Mouse (Mus musculus): ENCODE measurements around the gene Prox2. TPM values are rescaled to one million over a fixed set of nuclear protein-coding genes. Genes with fewer than 3 reads are reported as not detected.
A peak's percentile ranks its signal among the peaks of the same experiment; 100 is the strongest.
"Not testable (repeated sequence)": the region's sequence is repeated elsewhere in the genome, so short reads cannot be mapped to it uniquely, and the experiment has no call there.

Gene Prox2
- not detected in 2 replicates for total RNA-seq (2015; ENCODE audit: low replicate concordance)
- total RNA-seq (2017; ENCODE audit: low replicate concordance): 1.3 and 3.1 TPM in 2 replicates

DNA sequence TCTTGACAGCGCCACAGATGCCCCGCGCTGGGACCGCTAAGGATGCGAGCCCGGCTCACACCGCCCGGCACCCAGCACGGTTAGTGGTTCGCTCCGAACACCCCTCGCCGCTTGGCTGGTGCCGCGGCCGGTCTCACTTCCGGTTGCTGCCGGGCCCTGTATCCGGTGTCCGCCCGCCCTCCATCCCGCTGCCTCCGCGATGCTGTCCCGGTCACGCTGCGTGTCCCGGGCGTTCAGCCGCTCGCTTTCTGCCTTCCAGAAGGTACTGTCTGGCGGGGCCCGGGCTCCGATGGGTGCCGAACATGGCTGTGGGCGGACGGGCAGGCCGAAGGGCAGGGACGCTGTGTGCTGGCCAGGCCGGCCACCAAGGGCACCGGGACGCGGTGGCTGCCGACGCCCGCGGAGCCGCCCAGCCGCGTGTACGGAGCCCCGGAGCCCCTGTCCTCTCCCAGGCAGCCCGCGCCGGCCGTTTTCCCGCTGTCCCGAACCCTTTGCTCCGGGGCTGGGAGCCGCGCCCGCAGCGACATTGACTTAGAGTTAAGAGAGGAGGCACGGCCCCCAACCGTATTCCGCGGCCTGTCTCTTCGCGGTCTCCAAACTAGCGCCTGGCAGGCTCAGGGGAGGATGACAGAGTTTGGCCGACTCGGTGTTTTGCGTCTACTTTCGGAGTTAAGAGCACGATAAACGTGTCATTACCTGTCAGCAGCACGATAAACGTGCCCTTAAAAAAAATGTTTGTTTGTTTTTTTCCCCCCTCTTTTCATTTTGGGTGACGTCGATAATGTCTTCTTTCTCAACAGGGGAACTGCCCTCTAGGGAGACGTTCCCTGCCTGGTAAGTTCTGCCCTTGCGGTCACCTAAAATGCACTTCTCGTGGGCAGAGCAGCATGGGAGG lies at the start of gene Prox2, which contains the start of gene Dlst:
Prox2 (minus strand) TSS at position 62 of the 895 bp plus-strand sequence.
Dlst (plus strand) TSS at position 136 of the 895 bp plus-strand sequence.
- peak; percentile 93 for ATAC-seq (replicated peaks; ENCODE audit: low FRiP score, poor library complexity, severe bottlenecking)

DNA sequence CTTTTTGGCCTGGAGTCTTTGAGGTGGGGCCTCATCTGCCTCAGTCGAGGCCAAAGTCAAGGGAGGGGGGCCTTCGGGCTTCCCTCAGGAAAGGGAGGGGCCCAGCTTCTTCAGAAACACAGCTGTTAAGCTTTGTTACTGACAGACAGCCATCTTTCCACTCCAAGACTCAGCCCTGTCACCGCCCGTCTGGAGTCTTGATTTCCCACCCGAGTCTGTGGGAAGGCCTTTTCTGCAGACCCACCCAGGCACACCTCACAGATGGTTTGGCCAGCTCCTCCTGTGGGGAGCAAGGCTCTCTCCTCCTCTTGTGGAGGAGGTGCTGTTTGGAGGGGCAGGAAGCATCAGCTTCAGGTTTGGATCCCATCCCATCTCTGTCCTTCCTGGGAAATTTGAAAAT lies 49.0 kb upstream of the Prox2 start:
- ATAC-seq (replicated peaks; ENCODE audit: low FRiP score, poor library complexity, severe bottlenecking): no peak

DNA sequence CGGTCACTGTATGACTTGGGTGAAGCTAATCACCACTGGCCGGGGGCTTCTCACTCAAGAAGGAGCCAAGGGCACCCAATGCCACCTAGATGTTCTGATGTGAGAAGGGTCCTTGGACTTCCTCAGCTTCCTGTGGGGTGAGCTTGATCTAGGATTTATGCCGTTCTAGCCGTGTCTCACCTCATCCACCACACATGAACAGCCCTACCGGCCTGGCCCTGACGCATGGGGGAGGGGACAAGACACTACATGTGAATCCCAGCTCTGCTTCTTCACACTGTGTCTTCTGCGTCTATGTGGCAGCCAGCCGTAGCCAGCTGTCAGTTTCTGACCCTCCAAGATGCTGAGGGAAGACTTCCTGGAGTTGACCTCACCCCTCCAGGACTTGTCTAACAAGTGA lies 48.2 kb upstream of the Prox2 start:
- ATAC-seq (replicated peaks; ENCODE audit: low FRiP score, poor library complexity, severe bottlenecking): no peak

DNA sequence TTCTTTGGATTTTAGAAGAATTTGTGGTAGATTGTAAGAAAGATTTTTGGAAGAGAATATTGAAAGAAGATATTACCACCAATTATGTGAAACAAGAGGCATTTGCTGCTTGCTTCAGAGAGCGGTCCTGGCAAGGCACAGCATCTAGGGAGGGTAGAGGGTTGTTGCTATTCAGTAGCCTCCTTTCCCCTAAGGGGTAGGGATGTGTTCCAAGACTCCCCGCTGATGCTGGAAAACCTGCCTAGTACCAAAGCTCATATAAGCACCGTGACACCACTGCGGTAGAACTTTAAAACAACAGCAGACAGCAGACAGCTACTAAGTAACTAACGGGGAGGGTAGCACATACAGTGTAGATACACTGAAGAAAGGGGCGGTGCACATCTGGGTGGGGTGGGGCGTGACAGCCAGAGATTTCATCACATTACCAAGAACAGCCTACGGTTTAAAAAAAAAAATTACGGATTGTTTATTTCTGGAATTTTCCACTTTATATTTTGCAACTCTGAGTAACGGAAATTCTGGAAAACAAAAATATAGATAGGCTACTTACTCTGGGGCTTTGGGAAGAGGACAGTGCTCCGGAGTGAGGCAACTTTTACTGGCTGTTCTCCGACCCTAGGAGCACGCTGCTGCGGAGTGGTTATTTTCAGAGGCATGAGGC lies 47.4 kb upstream of the Prox2 start:
- no peak for ATAC-seq (replicated peaks; ENCODE audit: low FRiP score, poor library complexity, severe bottlenecking)

DNA sequence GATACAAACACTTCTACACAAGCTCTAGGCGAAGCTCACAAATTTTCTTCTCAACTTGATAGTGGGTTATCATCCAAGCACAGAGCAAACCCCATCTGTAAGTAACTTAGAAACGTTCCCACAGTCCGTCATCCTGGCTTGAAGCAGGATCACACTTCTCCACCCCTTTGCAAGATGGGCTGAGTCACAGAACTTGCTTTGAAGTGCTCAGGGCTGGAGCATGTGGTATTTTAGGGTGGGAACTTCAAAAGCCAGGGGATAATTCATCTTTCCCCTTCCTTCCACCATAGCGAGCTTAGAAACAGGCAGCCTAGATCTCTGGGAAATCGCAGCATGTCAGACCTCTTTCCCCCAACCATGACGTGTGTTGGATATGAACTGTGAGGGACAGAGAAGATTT lies 45.8 kb upstream of the Prox2 start:
- no peak for ATAC-seq (replicated peaks; ENCODE audit: low FRiP score, poor library complexity, severe bottlenecking)

DNA sequence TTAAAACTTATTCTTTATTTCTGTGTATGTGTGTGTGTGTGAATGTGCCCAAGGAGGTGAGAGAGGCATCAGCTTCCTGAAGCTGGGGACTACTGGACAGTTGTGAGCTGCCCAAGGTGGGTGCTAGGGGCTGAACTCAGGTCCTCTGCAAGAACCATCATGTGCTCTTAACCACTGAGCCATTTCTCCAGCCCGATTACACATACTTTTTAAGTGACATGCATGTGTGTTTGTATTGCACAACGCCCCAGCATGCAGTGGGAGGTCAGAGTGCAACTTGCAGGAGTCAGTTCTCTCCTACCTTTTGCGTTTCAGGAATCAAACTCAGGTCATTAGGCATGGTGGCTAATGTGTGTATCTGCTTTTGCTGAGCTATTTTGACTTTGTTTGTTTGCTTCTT lies 42.5 kb upstream of the Prox2 start:
- ATAC-seq (replicated peaks; ENCODE audit: low FRiP score, poor library complexity, severe bottlenecking): no peak

DNA sequence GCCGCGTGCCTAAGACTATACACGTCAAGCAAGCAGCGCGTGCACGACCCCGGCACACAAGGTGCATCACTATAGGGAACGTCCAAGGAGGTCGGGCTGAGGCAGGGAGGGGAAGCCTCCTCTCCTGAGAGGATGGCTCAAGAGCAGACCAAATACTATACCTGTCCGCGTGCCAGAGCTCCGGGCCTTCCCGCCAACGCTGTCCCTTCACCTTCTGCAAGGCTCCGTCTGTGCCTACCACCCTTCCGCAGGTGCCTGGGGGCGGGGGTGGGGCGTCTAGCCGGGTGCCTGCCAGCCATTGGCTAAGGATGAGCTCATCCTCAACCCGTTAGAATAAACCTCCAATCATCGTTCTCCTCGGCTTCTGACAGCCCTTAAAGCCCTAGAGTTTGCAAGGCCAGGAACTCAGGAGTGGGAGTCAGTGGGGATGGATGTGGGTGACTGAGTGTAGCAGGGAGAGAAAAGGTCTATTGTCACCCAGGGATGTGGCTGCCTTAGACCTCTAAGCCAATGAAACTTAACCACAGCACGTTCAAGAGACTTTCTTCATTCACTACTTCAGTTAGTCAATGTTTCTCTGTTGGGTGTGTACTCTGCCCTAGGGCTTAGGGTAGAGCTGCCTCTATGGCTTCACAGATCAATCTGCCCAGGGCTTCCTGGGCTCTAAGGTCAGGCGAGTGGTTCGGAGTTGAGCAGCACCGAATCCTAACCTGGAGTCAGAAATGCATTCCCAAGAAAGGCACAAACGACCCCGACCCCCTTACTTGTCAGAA lies 40.6 kb upstream of the Prox2 start, which contains the start of gene Rps6kl1:
Rps6kl1 (minus strand) TSS at position 263 of the 773 bp plus-strand sequence.
- 0 out of 2 replicates have a peak, but pooled peaks have one; percentile 39 for ATAC-seq (replicated peaks; ENCODE audit: low FRiP score, poor library complexity, severe bottlenecking)

DNA sequence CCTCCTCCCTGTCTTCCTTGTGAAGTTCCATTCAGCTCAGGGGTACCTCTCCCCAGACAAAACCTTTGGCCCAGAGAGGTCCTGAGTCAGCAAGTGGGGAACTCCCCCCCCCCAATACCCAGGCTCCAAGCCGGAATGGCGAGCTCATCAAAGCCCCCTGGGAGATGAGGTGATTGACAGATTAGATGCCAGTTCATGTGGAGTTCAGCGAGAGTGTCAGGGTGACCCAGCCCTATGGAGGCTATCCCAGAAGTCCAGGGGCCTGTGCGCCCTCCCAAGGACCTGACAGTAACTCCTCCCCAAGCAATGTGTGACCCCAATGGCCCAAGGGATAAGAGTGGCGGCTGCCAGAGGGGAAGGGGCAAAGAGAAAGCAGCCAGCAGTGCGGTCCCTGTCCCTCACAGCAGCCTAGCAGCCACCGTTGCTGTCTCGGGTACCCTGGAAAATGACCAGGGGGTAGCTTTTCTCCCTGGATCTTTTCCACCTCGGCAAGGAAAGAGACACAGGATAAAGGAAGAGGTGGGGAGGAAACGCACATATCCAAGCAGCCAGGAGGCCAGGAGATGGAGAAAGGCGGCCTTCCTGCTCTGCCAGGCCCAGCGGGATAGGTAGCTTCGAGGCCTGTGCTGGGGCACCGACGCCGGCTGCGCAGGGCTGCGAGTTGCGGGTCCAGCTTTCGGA lies 39.9 kb upstream of the Prox2 start:
- ATAC-seq (replicated peaks; ENCODE audit: low FRiP score, poor library complexity, severe bottlenecking): no peak

DNA sequence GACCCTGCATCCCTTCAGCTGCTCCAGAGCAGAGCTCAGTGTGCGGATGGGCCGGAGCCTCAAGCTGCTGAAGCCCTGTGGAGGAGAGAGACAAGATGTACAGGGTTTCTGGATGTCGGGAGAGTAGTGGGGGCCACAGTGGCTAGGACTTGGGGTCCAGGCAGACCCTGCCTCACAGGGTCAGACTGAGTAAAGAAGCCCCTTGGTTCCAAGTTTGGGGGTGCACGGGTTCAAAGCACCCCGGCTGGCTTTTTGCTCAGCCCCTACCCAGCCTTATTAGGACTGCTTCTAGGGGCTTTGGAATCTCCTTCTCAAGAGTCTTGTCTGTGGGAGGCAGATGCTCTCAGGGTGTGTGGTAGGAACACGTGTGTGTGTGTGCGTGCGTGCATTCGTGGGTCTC lies 36.3 kb upstream of the Prox2 start:
- ATAC-seq (replicated peaks; ENCODE audit: low FRiP score, poor library complexity, severe bottlenecking): no peak

DNA sequence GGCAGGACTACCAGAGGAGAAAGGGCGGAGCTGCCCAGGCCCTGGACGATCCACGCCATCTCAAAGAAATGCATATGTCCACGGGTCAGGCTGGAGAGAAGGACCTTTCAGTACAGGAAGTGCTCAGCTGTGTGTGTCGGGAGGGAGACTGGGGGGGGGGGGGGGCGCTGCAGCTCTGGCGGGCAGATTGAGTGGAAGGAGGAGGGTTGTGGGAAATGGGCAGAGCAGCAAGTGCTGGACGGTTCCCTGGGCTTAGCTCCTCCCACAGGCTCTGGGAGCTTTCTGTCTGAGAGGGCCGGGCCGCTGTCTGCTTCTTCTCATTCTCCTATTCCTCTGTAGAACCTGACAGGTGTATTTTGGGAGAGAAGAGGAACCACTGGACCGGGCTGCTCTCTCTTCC lies 35.8 kb upstream of the Prox2 start:
- ATAC-seq (replicated peaks; ENCODE audit: low FRiP score, poor library complexity, severe bottlenecking): no peak

DNA sequence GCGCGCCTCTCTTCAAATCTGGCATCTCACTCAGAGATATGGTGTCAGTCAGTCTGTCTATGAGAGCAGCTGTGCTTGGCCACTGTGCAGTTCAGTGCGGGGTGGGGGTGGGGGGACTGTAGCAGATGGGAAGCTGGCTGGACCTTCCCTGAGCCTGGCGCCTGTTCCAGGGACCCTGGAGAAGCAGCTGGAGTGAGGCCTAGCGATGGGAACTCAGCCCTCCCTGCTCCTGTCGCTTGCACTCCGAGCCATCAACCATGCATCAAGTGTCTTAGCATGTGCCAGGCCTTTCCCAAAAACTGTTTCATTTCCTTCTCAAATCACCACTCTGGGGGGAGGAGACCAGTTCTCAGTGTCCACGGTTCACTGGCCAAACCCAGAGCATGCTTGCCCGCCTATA lies 35.1 kb upstream of the Prox2 start:
- ATAC-seq (replicated peaks; ENCODE audit: low FRiP score, poor library complexity, severe bottlenecking): no peak

DNA sequence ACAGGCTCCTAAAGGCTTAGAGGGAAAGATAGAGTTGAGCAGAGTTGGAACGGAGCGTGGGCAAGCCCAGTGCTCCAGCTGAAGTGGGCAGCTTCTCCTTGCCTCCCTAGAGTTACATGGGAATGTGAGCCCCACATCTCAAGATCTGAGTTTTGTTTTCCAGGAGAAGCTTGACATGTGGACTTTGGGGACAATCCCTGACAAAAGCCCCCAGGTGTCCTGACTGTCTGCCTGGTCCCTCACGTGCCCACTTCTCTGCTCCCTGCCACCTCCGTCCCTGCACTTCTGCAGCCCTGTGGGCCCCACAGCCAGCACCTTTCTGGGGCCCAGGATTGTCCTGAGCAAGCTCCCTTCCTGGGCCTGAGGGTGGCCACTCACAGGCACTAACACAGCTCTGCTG lies 34.3 kb upstream of the Prox2 start:
- ATAC-seq (replicated peaks; ENCODE audit: low FRiP score, poor library complexity, severe bottlenecking): no peak

DNA sequence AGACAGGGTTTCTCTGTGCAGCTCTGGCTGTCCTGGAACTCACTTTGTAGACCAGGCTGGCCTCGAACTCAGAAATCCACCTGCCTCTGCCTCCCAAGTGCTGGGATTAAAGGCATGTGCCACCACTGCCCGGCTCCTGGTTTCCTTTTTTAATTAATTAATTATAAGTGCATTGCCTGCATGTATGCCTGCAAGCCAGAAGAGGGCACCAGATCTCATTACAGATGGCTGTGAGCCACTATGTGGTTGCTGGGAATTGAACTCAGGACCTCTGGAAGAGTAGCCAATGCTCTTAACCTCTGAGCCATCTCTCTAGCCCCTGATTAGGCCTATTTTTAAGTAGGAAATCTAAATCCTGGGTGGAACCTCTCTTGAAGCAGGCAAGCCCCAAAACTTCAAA lies 33.7 kb upstream of the Prox2 start:
- ATAC-seq (replicated peaks; ENCODE audit: low FRiP score, poor library complexity, severe bottlenecking): not testable (repeated sequence)

DNA sequence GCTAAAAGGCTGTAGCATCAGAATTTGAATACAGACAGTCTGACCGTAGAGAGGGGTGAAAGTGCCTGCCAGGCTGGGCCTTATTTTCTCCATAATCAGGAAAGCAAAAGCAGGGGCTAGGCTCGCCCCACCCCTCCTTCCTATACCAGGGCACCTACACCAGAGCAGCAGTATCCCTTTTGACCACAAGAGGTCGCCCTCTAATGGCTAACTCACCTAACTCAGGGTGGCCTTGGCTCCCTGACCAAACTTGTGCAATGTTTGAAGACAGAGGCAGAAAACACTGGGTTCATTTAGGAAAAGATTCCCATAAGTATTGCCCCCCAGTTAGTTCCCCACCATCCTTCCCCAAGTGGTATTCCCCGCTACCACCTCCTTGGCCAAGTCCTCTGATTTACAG lies 32.2 kb upstream of the Prox2 start:
- peak; percentile 71 for ATAC-seq (replicated peaks; ENCODE audit: low FRiP score, poor library complexity, severe bottlenecking)

DNA sequence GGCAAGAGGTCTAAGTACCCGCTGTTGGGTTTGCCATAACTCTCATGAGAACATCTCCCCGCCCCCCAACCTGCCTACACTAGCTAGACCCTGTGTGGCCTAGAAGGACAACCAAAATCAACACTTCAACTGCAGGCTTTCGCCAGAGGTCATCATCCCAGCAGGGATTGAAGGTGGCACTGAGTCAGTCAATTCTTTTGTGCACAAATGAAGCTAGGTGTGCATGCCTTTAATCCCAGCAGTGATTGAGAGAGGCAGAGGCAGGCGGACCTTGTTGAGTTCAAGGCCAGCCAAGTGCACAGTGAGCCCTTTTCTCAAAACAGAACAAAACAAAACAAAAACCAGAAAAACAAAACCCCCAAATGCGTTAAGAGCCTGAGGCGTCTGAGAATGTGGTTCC lies 30.5 kb upstream of the Prox2 start:
- ATAC-seq (replicated peaks; ENCODE audit: low FRiP score, poor library complexity, severe bottlenecking): no peak

DNA sequence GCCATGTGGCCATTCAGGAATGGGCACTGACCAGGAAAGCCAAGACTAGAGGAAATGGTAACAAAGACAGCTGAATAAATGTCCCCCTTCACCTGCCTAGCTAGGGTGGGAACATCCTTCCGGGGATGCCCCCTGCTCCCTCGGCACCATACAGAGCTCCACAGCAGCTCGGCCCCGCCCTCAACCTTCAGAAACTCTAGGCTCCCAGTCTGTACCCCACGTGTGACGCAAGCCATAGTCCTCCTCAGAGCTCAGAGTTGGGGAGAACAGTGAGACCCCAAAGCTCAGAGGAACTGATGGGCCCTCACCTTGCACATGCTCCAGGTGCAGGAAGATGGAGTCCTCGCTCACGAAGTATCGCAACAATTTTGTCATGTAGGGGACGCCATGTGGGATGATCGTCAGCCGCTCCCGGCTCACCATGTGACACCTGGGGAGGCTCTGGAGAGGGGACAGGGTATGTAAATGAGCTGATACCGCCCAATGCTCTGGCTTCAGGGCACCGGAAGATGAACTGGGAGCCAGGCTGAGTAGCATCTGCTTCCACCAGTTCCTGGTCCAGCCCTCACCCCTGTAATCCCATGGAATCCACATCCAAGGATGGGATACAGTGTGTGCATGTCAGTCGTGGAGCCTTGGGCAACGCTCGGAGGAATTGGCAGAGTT lies 29.6 kb upstream of the Prox2 start:
- no peak for ATAC-seq (replicated peaks; ENCODE audit: low FRiP score, poor library complexity, severe bottlenecking)

DNA sequence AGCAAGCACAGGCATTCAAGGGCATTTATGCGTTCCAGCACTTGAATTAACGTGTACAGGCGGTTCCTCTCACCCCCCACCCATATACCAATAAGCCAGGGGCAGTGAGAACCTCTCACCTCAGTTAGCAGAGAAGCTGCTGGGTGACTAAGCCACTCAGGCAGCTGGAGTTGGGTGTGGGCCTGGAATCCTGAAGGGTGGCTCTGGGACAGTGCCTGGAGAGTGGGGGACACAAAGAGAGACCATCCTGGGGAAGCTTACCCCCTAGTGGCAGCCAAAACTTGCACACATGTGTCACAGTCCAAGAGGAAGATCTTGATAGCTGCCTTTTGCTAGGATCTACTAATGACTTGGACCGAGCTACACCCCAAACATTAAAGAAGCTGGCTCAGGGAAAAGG lies 26.1 kb upstream of the Prox2 start:
- ATAC-seq (replicated peaks; ENCODE audit: low FRiP score, poor library complexity, severe bottlenecking): no peak

DNA sequence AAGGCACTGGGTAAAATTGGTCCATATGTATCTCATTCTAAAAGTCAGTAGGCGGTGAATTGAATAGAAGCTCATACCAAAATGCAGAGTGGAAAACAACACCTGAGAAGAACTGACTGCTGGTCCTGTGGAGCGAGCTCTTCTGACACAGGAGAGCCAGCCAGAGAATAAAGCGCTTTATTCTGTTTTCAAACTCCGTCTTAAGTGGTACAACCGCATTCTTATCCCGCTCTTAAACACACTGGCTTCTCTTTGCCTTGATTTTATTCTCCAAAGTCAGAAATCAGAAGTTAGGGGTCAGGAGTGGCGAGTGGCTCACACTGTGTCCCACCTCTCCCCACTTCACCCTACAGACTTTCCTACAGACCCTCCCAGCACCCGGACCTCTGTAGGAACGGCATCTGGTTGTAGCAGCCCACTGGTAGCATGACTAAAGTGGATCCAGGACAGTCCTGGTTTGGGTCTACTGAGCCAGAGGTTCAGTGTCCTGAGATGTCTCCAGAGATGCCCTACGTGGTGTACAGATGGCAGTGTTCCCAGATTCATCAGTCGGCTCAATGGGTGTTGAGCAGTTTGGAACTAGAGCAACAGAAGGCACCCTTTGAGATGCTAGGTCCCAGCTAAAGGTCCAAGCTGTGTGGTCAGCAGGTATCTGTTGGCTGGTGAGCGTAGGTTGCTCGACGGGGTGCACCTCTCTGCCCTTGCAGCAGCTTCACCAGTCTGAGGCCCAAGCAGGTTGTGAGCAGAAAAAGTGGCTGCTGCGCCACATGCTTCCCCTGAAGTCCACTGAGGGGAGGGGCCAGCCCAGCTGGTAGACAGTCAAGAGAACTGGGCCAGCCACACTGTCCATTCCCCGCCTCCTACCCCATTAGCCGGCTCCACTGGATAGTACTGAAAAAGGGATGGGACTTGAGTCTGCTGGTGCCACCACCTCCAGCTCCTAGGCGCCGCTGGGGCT lies 25.2 kb upstream of the Prox2 start:
- ATAC-seq (replicated peaks; ENCODE audit: low FRiP score, poor library complexity, severe bottlenecking): no peak
